Mouse (Mus musculus): Measurements from ENCODE around the gene Ctrl. TPM values are rescaled to one million over a fixed set of nuclear protein-coding genes. Genes with fewer than 3 reads are reported as not detected.

Ctrl gene
- polyA plus RNA-seq (2012; rRNA removed): 0.86 and 1.3 TPM in 2 replicates

DNA sequence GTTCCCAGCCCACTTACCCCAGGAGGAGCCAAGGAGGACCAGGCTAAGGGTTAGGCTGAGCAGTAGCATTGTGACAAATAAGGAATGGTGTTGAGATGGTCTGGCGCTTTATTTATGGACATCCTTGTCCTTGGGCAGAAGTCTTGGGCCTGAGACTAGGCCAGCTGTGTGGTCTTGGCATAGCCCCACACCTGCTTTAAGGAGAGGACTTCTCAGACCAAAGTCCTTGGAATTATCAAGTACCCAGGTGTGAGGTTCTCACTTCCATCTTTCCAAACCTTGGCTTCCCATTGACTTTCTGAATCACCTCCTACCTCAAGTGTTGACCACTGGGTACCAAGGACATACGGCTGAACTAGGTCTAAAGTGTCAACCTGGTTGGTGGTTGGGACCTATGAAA is at the start of gene Ctrl:
TSS of gene Ctrl (minus strand) at position 101 of the 400 bp plus-strand sequence.

DNA sequence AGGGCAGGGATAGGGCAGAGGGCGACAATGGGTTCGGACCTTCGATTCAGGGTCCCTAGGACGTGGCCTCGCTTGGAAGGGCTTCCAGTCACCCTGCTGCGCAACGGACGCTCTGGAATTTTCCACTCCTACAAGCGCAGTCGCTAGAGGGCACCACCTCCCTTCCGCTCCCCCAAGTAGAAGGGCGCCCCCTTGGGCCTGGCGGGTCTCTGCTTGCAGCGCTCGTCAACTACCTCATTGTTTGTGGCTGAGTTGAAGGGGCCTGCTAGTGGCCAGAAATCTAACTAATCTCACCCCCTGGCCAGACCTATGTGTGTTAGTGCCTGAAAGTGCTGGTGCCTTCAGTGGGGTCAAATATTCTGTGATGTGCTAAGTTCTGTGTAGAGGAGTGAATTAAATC is 45.7 kb upstream of the Ctrl start, which contains the start of gene Dpep3:
TSS of gene Dpep3 (minus strand) at position 105 of the 400 bp plus-strand sequence.

DNA sequence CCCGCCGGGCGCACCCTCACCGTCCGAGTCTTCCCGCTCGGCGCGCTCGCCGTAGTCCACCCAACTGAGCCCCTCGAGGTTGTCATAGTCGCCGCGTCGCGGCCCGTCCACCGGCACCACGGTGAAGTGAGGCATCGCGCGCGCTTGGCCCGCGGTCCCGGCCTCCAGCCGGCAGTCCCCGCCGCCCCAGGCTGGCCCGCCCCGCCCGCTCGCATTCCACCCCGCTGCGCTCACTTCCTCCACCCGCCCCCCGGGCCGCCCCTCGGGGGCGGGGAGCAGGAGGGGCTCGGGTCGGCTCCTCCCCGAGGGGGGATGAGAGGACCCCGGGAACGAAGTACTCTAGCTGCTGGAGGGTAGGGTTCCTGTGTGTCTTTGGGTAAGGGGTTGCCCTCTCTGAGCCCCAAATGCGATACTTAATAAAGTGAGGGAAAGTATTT is 32.3 kb upstream of the Ctrl start, which contains the start of gene Slc12a4:
TSS of gene Slc12a4 (minus strand) at position 193 of the 437 bp plus-strand sequence.

DNA sequence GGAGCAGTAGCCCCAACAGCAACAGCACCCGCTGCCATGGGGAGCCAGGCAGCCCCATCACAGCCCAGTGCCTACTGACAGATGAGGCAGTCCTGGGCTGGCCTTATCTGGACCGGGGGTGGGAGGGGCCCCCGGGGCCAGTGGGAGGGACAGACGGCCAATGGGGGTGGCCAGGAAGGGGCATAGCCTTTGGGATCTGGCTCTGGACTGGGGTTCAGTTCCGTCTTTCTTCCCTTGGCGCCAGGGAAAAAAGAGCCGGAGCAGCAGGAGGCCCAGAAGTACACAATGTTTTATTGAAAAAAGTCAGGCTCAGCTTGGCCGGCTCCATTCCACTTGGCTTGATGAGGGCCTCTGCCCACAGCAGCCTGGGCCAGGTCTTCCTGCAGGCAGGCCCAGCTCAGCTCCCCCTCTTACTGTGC is 9.7 kb upstream of the Ctrl start, which contains the start of gene Lcat:
TSS of gene Lcat (minus strand) at position 62 of the 419 bp plus-strand sequence.

DNA sequence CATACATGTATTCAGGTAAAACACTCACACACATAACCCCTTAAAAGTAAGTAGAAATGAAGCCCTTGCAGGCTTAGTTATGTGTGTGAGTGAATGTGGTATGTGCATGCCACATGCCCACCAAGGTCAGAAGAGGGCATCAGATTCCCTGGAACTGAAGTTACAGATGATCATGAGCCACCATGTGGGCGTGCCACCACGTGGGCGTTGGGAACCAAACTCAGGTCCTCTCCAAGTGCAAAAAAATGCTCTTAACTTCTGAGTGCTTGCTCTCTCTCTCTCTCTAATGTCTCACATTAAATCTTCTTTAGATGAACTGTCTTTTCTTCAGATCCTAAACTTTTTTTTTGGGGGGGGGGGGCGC is 4.6 kb upstream of the Ctrl start, which contains the start of gene Psmb10:
TSS of gene Psmb10 (minus strand) at position 139 of the 364 bp plus-strand sequence.

DNA sequence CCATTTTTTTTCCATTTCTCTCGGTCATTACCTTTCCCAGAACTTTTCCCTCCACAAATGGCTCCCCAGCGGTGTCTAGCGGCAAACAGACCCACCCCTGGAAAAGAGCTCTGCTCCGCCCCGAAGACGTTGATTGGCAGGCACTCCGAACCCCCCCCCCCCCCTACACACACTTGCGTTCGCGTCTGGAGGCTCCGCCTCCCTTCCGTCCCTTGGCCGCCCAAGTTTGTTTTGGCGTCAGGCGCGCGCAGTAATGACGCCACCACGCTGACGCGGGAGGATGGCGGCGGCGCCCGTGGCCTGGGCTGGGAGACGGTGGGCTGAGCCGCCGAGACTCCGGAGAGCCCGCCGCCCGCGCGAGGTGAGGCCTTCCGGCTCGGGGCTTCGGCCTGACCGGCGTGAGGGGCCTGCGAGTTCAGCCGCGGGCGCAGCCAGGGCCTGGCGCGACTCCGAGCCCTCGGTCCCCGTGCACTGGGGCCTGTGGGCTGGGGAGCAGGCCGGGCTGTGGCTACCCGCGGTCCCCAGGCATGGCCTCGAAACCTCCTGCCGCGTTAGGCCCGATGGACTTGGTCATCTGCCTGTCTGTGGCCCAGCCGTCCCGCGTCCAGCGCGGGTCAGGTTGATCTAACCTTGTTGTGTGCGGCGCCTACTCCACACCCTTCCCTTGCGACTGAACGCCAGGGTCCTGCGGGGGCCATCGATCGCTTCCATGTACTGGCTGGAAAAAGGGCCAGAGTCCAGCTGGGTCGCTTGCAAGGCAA is 33.3 kb downstream of the Ctrl start, which contains the start of gene Pskh1:
TSS of gene Pskh1 (plus strand) at position 262 of the 761 bp plus-strand sequence.

DNA sequence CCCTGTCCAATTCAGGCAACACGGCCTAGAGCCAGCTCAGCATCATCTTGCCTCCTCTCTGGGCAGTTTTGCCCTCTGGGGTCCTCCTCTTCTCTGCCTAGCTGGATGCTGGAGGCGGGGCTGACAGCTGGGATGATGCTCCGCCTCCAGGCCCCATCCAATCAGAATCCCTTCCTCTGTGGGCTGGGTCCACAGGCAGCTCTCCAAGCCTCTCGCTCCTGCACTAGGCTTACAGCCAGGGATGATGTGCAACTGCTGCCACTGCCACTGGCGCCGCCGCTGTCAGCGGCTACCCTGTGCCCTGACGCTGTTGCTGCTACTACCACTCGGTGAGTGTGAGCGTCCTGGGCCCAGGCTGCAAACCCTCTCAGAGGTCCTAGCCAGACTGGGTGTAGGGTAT is 40.3 kb downstream of the Ctrl start, which contains the start of gene Nrn1l:
TSS of gene Nrn1l (plus strand) at position 229 of the 400 bp plus-strand sequence.

Other genes with a start within 250 kb of the Ctrl start
- 0.63 and 0.81 TPM in 2 replicates for gene Carmil2, start 247.6 kb downstream of the Ctrl start, polyA plus RNA-seq (2012; rRNA removed)
- 26.4 and 27.8 TPM in 2 replicates for gene Acd, start 232.8 kb downstream of the Ctrl start, polyA plus RNA-seq (2012; rRNA removed)
- 11.7 and 17.9 TPM in 2 replicates for gene Pard6a, start 232.7 kb downstream of the Ctrl start, polyA plus RNA-seq (2012; rRNA removed)
- 0.09 TPM in 1 of 2 replicates, not detected in the other for gene 4933405L10Rik, start 226.2 kb downstream of the Ctrl start, polyA plus RNA-seq (2012; rRNA removed)
- 5.2 and 5.7 TPM in 2 replicates for gene Enkd1, start 225.7 kb downstream of the Ctrl start, polyA plus RNA-seq (2012; rRNA removed)
- gene Gfod2, start 175.2 kb downstream of the Ctrl start, polyA plus RNA-seq (2012; rRNA removed): 5.3 and 5.6 TPM in 2 replicates
- gene Ranbp10, start 106.5 kb downstream of the Ctrl start, polyA plus RNA-seq (2012; rRNA removed): 10.5 and 10.6 TPM in 2 replicates
- gene Tsnaxip1, start 106.1 kb downstream of the Ctrl start, polyA plus RNA-seq (2012; rRNA removed): not detected in 2 replicates
- gene Cenpt, start 80.6 kb downstream of the Ctrl start, polyA plus RNA-seq (2012; rRNA removed): 6.6 and 6.7 TPM in 2 replicates
- gene Thap11, start 78.7 kb downstream of the Ctrl start, polyA plus RNA-seq (2012; rRNA removed): 26.9 and 36.7 TPM in 2 replicates
- 2.5 and 9.7 TPM in 2 replicates for gene Nutf2, start 73.3 kb downstream of the Ctrl start, polyA plus RNA-seq (2012; rRNA removed)
- 29.6 and 40.6 TPM in 2 replicates for gene Edc4, start 53.0 kb downstream of the Ctrl start, polyA plus RNA-seq (2012; rRNA removed)
- gene Nrn1l, start 40.3 kb downstream of the Ctrl start, polyA plus RNA-seq (2012; rRNA removed): 1.5 and 2.0 TPM in 2 replicates
- 13.3 and 13.9 TPM in 2 replicates for gene Pskh1, start 33.4 kb downstream of the Ctrl start, polyA plus RNA-seq (2012; rRNA removed)
- 56.1 and 73.9 TPM in 2 replicates for gene Psmb10, start 4.6 kb upstream of the Ctrl start, polyA plus RNA-seq (2012; rRNA removed)
- gene Lcat, start 9.5 kb upstream of the Ctrl start, polyA plus RNA-seq (2012; rRNA removed): 1.1 and 1.5 TPM in 2 replicates
- gene Slc12a4, start 32.2 kb upstream of the Ctrl start, polyA plus RNA-seq (2012; rRNA removed): 11.7 and 12.5 TPM in 2 replicates
- 0.08 TPM in 1 of 2 replicates, not detected in the other for gene Dpep3, start 45.6 kb upstream of the Ctrl start, polyA plus RNA-seq (2012; rRNA removed)
- gene Dus2, start 57.5 kb upstream of the Ctrl start, polyA plus RNA-seq (2012; rRNA removed): 1.2 and 2.2 TPM in 2 replicates
- gene Dpep2nb, start 72.1 kb upstream of the Ctrl start, polyA plus RNA-seq (2012; rRNA removed): not detected in 2 replicates
- 3.3 and 4.3 TPM in 2 replicates for gene Ddx28, start 78.0 kb upstream of the Ctrl start, polyA plus RNA-seq (2012; rRNA removed)
- 3.7 and 5.8 TPM in 2 replicates for gene Nfatc3, start 125.0 kb upstream of the Ctrl start, polyA plus RNA-seq (2012; rRNA removed)
- gene Esrp2, start 203.1 kb upstream of the Ctrl start, polyA plus RNA-seq (2012; rRNA removed): 50.7 and 61.8 TPM in 2 replicates
- 3.4 and 3.8 TPM in 2 replicates for gene Pla2g15, start 216.5 kb upstream of the Ctrl start, polyA plus RNA-seq (2012; rRNA removed)
- gene Slc7a6, start 235.0 kb upstream of the Ctrl start, polyA plus RNA-seq (2012; rRNA removed): 3.8 and 7.7 TPM in 2 replicates

All from stomach, adult 2 months (tissue).